Mouse (Mus musculus) forebrain, postnatal 0 days (tissue): Measurements from ENCODE around the gene Ptprj. TPM values are rescaled to one million over a fixed set of nuclear protein-coding genes. Genes with fewer than 3 reads are reported as not detected.

Source experiments
- ATAC-seq: fragments of 200-750 bp; cut with Nextera tagmentation; 2 replicates; pipeline ENCODE4 v1.8.0; 2017; ENCODE audit warnings: mild to moderate bottlenecking, moderate library complexity
- DNase-seq: peaks from one replicate; pipeline ENCODE4 v3.0.0-alpha.2; 2015
- H3K27ac ChIP-seq: fragments of 300-500 bp; sonication (generic); 2 replicates; pipeline ENCODE4 v1.5.1; 2014; ENCODE audit warnings: low read depth, mild to moderate bottlenecking, antibody characterized with exemption, low read length, moderate library complexity, mixed read lengths
- H3K27me3 ChIP-seq: fragments of 300-500 bp; sonication (generic); 2 replicates; pipeline ENCODE4 v1.6.1; 2014; ENCODE audit warnings: mild to moderate bottlenecking, low read length, mixed read lengths; ENCODE audit not compliant: insufficient read depth
- H3K36me3 ChIP-seq: fragments of 300-500 bp; sonication (generic); 2 replicates; pipeline ENCODE4 v1.6.1; 2014; ENCODE audit warnings: mild to moderate bottlenecking, moderate library complexity; ENCODE audit not compliant: insufficient read depth
- H3K4me1 ChIP-seq: fragments of 300-500 bp; sonication (generic); 2 replicates; pipeline ENCODE4 v1.6.1; 2014; ENCODE audit warnings: antibody characterized with exemption; ENCODE audit not compliant: insufficient read depth
- H3K4me2 ChIP-seq: fragments of 300-500 bp; sonication (generic); 2 replicates; pipeline ENCODE4 v1.6.1; 2014; ENCODE audit warnings: low read depth, mild to moderate bottlenecking, moderate library complexity
- H3K4me3 ChIP-seq: fragments of 300-500 bp; sonication (generic); 2 replicates; pipeline ENCODE4 v1.5.1; 2014; ENCODE audit warnings: low read depth, low read length, mixed read lengths
- H3K9ac ChIP-seq: fragments of 300-500 bp; sonication (generic); 2 replicates; pipeline ENCODE4 v1.6.1; 2014; ENCODE audit warnings: mild to moderate bottlenecking
- H3K9me3 ChIP-seq: fragments of 300-500 bp; sonication (generic); 2 replicates; pipeline ENCODE4 v1.6.1; 2016; ENCODE audit warnings: low read length
- CTCF ChIP-seq: sonication (generic); IDR thresholded peaks from 2 replicates; pipeline ENCODE4 v1.5.1; 2016; ENCODE audit warnings: antibody characterized with exemption, control low read depth, low read depth
- WGBS: fragments of 180-500 bp; shearing (Covaris S2); extraction: QIAGEN DNeasy Blood & Tissue Kit; methylation state at CpG from one replicate; pipeline ENCODE4 v1.1.7; 2014; 5-methylcytosine and 5-hydroxymethylcytosine counted together
- polyA plus RNA-seq: library from polyadenylated mRNA; unstranded; fragments of >200 nt; fragmentation: Nextera tagmentation; extraction: Ambion mirVana; gene quantifications from 2 replicates; pipeline ENCODE4 v1.2.1, GENCODE M21; 2015
- total RNA-seq: library from RNA; depleted of rRNA; stranded (reverse); fragments of >200 nt; gene quantifications from 2 replicates; pipeline ENCODE4 v1.2.3, GENCODE M21; 2014

Gene Ptprj
- total and polyA plus RNA-seq, 2 experiments from 2014 or later, result 3.9 to 34.0 TPM

DNA sequence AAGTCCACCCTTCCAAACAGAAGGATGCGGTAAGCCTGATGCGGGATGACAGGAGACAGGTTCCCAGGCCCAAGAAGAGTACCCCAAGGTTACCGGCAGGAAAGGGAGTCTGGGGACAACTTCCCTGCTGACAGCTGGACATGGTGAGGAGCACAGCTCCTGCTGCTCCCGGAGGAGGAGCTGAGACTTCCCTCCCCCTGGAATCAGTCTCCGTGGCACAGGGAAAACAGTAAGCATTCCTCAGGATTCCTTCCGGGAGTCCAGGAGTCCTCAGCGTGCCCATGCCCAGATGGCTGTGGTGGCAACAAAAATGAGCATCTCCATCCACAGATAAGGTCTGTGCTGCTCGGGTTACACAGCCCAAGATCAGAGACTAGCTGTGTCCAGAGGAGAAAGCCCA lies 102.8 kb downstream of the Ptprj start:
- no peak overlapping the region for H3K9ac ChIP-seq
- no peaks in the 10 kb centered on the region for H3K36me3 ChIP-seq
- no peak overlapping the region for H3K4me3 ChIP-seq
- TF ChIP-seq CTCF, result no peak
- no peak overlapping the region for H3K4me2 ChIP-seq
- no peaks in the 10 kb centered on the region for H3K27me3 ChIP-seq
- ATAC-seq (no peak), DNase-seq (no peak)
- H3K27ac ChIP-seq, result no peak overlapping the region
- H3K9me3 ChIP-seq, result no peaks in the 10 kb centered on the region
- 0 out of 2 replicates have a peak, but pooled peaks cover 3% of the 10 kb centered on the region for H3K4me1 ChIP-seq
- 38% methylated on average over 8 of the region's 8 CpGs for WGBS

GRCm38 (mm10) chr2:90476792-90477191 lies 103.7 kb downstream of the Ptprj start:
- no peak overlapping the region for H3K9ac ChIP-seq
- H3K27me3 ChIP-seq, result no peaks in the 10 kb centered on the region
- no peak for ATAC-seq
- H3K27ac ChIP-seq, result no peak overlapping the region
- 73% methylated on average over 5 of the region's 5 CpGs for WGBS
- DNase-seq, result no peak
- H3K9me3 ChIP-seq, result no peaks in the 10 kb centered on the region
- no peak overlapping the region for H3K4me2 ChIP-seq
- no peak overlapping the region for H3K4me3 ChIP-seq
- TF ChIP-seq CTCF, result no peak
- H3K4me1 ChIP-seq, result 0 out of 2 replicates have a peak, but pooled peaks cover 3% of the 10 kb centered on the region
- no peaks in the 10 kb centered on the region for H3K36me3 ChIP-seq

- Histone ChIP-seq H3K27ac (no peak overlapping the region), H3K9me3 (no peaks in the 10 kb centered on the region), H3K4me3 (no peak overlapping the region), H3K4me2 (no peak overlapping the region), H3K9ac (no peak overlapping the region), H3K27me3 (no peaks in the 10 kb centered on the region), H3K4me1 (0 out of 2 replicates have a peak, but pooled peaks cover 3% of the 10 kb centered on the region), H3K36me3 (no peaks in the 10 kb centered on the region)
- ATAC-seq (no peak), DNase-seq (no peak)
- no peak for TF ChIP-seq CTCF
- WGBS, result 77% methylated on average over 11 of the region's 11 CpGs
These were observed 104.1 kb downstream of the Ptprj start for GRCm38 (mm10) chr2:90476319-90476718.

GRCm38 (mm10) chr2:90474593-90475405 lies 105.6 kb downstream of the Ptprj start:
- Histone ChIP-seq H3K36me3 (no peaks in the 10 kb centered on the region), H3K9me3 (no peaks in the 10 kb centered on the region), H3K4me3 (peak overlapping the region; percentile 24), H3K4me1 (0 out of 2 replicates have a peak, but pooled peaks cover 3% of the 10 kb centered on the region), H3K27ac (peak overlapping the region; percentile 55), H3K27me3 (no peaks in the 10 kb centered on the region), H3K4me2 (peak overlapping the region; percentile 44), H3K9ac (peak overlapping the region; percentile 6; the same call in 1 of the 2 replicates)
- WGBS, result 2% methylated on average over 11 of the region's 11 CpGs
- ATAC-seq (peak; percentile 92), DNase-seq (peak; percentile 95)
- TF ChIP-seq CTCF, result peak; percentile 94

DNA sequence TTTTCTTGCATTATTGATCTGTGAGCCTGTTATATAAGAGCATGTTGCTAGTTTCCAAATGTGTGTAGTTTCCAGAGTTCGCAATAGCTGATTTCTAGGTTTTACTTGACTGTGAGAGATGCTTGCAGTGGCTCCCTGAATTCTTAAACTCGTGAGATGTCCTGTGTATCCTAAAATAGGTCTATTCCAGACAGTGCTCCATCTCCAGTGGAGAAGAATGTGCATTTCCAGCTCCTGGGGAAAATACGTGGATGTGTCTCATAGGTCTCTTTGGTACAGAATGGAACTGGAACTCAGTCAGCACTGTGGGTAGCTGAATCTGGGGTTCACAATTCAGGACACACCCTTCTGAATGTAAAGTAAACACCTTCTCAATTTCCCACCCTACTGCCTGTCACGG lies 107.7 kb downstream of the Ptprj start:
- 86% methylated on average over 4 of the region's 4 CpGs for WGBS
- no peak overlapping the region for H3K27ac ChIP-seq
- no peak for DNase-seq
- no peak overlapping the region for H3K4me2 ChIP-seq
- no peak for TF ChIP-seq CTCF
- 0 out of 2 replicates have a peak, but pooled peaks cover 3% of the 10 kb centered on the region for H3K36me3 ChIP-seq
- H3K4me3 ChIP-seq, result no peak overlapping the region
- H3K27me3 ChIP-seq, result no peaks in the 10 kb centered on the region
- H3K9me3 ChIP-seq, result no peaks in the 10 kb centered on the region
- no peak overlapping the region for H3K9ac ChIP-seq
- no peak for ATAC-seq
- 0 out of 2 replicates have a peak, but pooled peaks cover 3% of the 10 kb centered on the region for H3K4me1 ChIP-seq

GRCm38 (mm10) chr2:90470122-90470521 lies 110.3 kb downstream of the Ptprj start:
- no peak for TF ChIP-seq CTCF
- Histone ChIP-seq H3K4me3 (no peak overlapping the region), H3K4me1 (0 out of 2 replicates have a peak, but pooled peaks cover under 1% of the 10 kb centered on the region), H3K36me3 (peaks cover 11% of the 10 kb centered on the region), H3K4me2 (no peak overlapping the region), H3K9me3 (no peaks in the 10 kb centered on the region), H3K9ac (no peak overlapping the region), H3K27ac (no peak overlapping the region), H3K27me3 (no peaks in the 10 kb centered on the region)
- no peak for ATAC-seq
- 44% methylated on average over 6 of the region's 6 CpGs for WGBS
- DNase-seq, result no peak

- no peak for ATAC-seq
- 77% methylated on average over 7 of the region's 7 CpGs for WGBS
- no peak overlapping the region for H3K4me3 ChIP-seq
- no peak overlapping the region for H3K4me2 ChIP-seq
- H3K27me3 ChIP-seq, result no peaks in the 10 kb centered on the region
- H3K27ac ChIP-seq, result no peak overlapping the region
- H3K9me3 ChIP-seq, result no peaks in the 10 kb centered on the region
- no peak overlapping the region for H3K9ac ChIP-seq
- H3K36me3 ChIP-seq, result peaks cover 28% of the 10 kb centered on the region
- no peaks in the 10 kb centered on the region for H3K4me1 ChIP-seq
- no peak for DNase-seq
- no peak for TF ChIP-seq CTCF
These were observed 114.0 kb downstream of the Ptprj start for GRCm38 (mm10) chr2:90466480-90466879.
